Mouse (Mus musculus) neural tube, embryonic 13.5 days (tissue): Measurements from ENCODE around the gene Btbd35f26. TPM values are rescaled to one million over a fixed set of nuclear protein-coding genes. Genes with fewer than 3 reads are reported as not detected.
"Not testable (repeated sequence)": the region's sequence is repeated elsewhere in the genome, so short reads cannot be mapped to it uniquely, and the experiment has no call there.

Experiments used
- ATAC-seq: fragments of 200-750 bp; cut with Nextera tagmentation; 2 replicates; pipeline ENCODE4 v1.8.0; 2017; ENCODE audit warnings: low read depth, mild to moderate bottlenecking, moderate TSS enrichment, moderate library complexity
- H3K27ac ChIP-seq: fragments of 300-500 bp; sonication (generic); replicated peaks from 2 replicates; pipeline ENCODE4 v1.5.1; 2015; ENCODE audit warnings: moderate library complexity, mild to moderate bottlenecking, inconsistent platforms
- H3K27me3 ChIP-seq: fragments of 300-500 bp; sonication (generic); 2 replicates; pipeline ENCODE4 v1.6.1; 2015; ENCODE audit warnings: mild to moderate bottlenecking, inconsistent platforms
- H3K36me3 ChIP-seq: fragments of 300-500 bp; sonication (generic); 2 replicates; pipeline ENCODE4 v1.6.1; 2015; ENCODE audit warnings: mild to moderate bottlenecking, inconsistent platforms
- H3K4me1 ChIP-seq: fragments of 300-500 bp; sonication (generic); replicated peaks from 2 replicates; pipeline ENCODE4 v1.6.1; 2015; ENCODE audit warnings: inconsistent platforms
- H3K4me2 ChIP-seq: fragments of 300-500 bp; sonication (generic); 2 replicates; pipeline ENCODE4 v1.6.1; 2015; ENCODE audit warnings: inconsistent platforms, mild to moderate bottlenecking, moderate library complexity
- H3K4me3 ChIP-seq: fragments of 300-500 bp; sonication (generic); 2 replicates; pipeline ENCODE4 v1.5.1; 2015; ENCODE audit warnings: mild to moderate bottlenecking, inconsistent platforms
- H3K9ac ChIP-seq: fragments of 300-500 bp; sonication (generic); 2 replicates; pipeline ENCODE4 v1.6.1; 2015; ENCODE audit warnings: moderate library complexity, mild to moderate bottlenecking, inconsistent platforms
- H3K9me3 ChIP-seq: fragments of 300-500 bp; sonication (generic); 2 replicates; pipeline ENCODE4 v1.6.1; 2016; ENCODE audit warnings: inconsistent platforms
- WGBS: fragments of 180-500 bp; shearing (Covaris S2); methylation state at CpG from one replicate; pipeline ENCODE4 v1.1.7; 2015; 5-methylcytosine and 5-hydroxymethylcytosine counted together
- polyA plus RNA-seq: library from polyadenylated mRNA; unstranded; fragments of >200 nt; fragmentation: Nextera tagmentation; extraction: Ambion mirVana; gene quantifications from 2 replicates; pipeline ENCODE4 v1.2.1, GENCODE M21; 2015

The Btbd35f26 gene
- polyA plus RNA-seq: not detected in 2 replicates

DNA sequence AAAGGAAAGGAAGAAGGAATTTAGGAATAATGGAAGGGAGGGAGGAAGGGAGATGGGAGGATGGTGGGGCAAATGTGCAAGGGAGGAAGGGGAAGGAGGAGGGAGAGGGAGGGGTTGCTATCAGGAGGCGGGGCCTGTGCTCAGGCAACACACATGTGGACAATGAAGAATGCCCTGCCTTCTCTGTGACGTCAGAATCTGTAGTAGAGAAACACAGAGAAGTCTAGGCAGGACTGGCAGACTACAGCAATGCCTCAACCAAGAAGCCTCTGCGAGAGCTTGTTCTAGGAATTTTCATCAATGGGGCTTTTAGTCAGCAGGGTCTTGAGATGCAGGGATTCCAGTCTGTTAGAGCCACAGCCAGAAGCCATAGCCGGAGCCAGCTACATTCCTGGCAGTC, at the start of gene Btbd35f26:
Gene Btbd35f26, plus strand, starts transcription at position 301 of the 400 bp plus-strand sequence.
- not testable (repeated sequence) for H3K27ac ChIP-seq, H3K9me3 ChIP-seq, H3K4me3 ChIP-seq, H3K4me1 ChIP-seq, H3K27me3 ChIP-seq, ATAC-seq, H3K4me2 ChIP-seq, H3K9ac ChIP-seq, H3K36me3 ChIP-seq
- WGBS: no CpG with 5 or more reads among the region's 4 CpGs

DNA sequence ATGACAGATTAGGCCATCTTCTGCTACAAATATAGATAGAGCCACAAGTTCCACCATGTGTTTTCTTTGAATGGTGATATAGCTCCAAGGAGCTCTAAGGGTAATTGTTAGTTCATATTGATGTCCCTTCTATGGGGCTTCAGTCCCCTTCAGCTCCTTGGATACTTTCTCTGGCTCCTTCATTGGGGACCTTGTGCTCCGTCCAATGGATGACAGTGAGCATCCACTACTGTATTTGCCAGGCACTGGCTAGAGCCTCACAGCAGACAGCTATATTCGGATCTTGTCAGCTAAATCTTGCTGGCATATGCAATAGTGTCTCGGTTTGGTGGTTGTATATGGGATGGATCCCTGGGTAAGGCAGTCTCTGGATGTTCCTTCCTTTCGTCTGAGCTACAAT, 5.7 kb downstream of the Btbd35f26 start:
- whole genome bisulfite sequencing: 76% methylated on average over 2 of the region's 4 CpGs
- H3K9ac ChIP-seq: not testable (repeated sequence)

DNA sequence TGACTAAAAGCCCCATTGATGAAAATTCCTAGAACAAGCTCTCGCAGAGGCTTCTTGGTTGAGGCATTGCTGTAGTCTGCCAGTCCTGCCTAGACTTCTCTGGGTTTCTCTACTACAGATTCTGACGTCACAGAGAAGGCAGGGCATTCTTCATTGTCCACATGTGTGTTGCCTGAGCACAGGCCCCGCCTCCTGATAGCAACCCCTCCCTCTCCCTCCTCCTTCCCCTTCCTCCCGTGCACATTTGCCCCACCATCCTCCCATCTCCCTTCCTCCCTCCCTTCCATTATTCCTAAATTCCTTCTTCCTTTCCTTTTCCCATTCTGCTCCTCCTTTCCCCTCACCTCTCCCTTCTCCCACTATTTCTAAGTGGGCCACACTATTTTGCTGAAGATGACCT, 47.6 kb downstream of the Btbd35f26 start, which contains the start of gene Btbd35f19:
Gene Btbd35f19, minus strand, starts transcription at position 101 of the 400 bp plus-strand sequence.
- not testable (repeated sequence) for H3K4me3 ChIP-seq, ATAC-seq, H3K27me3 ChIP-seq, H3K4me2 ChIP-seq, H3K4me1 ChIP-seq, H3K9me3 ChIP-seq, H3K27ac ChIP-seq, H3K9ac ChIP-seq, H3K36me3 ChIP-seq
- no CpG with 5 or more reads among the region's 4 CpGs for WGBS

More for the DNA sequence above, 5.7 kb downstream of the Btbd35f26 start:
- H3K4me2 ChIP-seq, H3K4me1 ChIP-seq, H3K9me3 ChIP-seq, H3K27me3 ChIP-seq, H3K4me3 ChIP-seq, H3K27ac ChIP-seq, H3K36me3 ChIP-seq, ATAC-seq: not testable (repeated sequence)

Other genes starting within 250 kb of the Btbd35f26 start
- gene Btbd35f29, start 218.8 kb upstream of the Btbd35f26 start, polyA plus RNA-seq: not detected in 2 replicates
- gene Spin2f, start 82.6 kb upstream of the Btbd35f26 start, polyA plus RNA-seq: not detected in 2 replicates
- not detected in 2 replicates for gene Btbd35f19, start 47.5 kb downstream of the Btbd35f26 start, polyA plus RNA-seq
- gene Gm21883, start 237.8 kb downstream of the Btbd35f26 start, polyA plus RNA-seq: not detected in 2 replicates